Mouse (Mus musculus): ENCODE measurements around the gene Panx1. TPM values are rescaled to one million over a fixed set of nuclear protein-coding genes. Genes with fewer than 3 reads are reported as not detected.

The Panx1 gene
- polyA plus RNA-seq (2015; fragmentation: Nextera tagmentation; extraction: Ambion mirVana) = 127 and 133 TPM in 2 replicates

GRCm38 (mm10) chr9:15045084-15045669 is at the start of gene Panx1:
Gene Panx1, minus strand, starts transcription at chr9:15045478.

Other genes starting within 250 kb of the Panx1 start
- gene Gpr83, start 185.3 kb downstream of the Panx1 start, polyA plus RNA-seq (2015; fragmentation: Nextera tagmentation; extraction: Ambion mirVana) = 2.3 and 2.9 TPM in 2 replicates
- not detected in 2 replicates for gene Izumo1r, start 141.5 kb downstream of the Panx1 start, polyA plus RNA-seq (2015; fragmentation: Nextera tagmentation; extraction: Ambion mirVana)
- gene Hephl1, start 66.6 kb upstream of the Panx1 start, polyA plus RNA-seq (2015; fragmentation: Nextera tagmentation; extraction: Ambion mirVana) = not detected in 2 replicates
- gene Vstm5, start 193.6 kb upstream of the Panx1 start, polyA plus RNA-seq (2015; fragmentation: Nextera tagmentation; extraction: Ambion mirVana) = 37.4 and 42.3 TPM in 2 replicates
- gene Med17, start 234.5 kb upstream of the Panx1 start, polyA plus RNA-seq (2015; fragmentation: Nextera tagmentation; extraction: Ambion mirVana) = 28.1 and 28.5 TPM in 2 replicates